Comparison of ENCODE assay signal across 8 mouse cellular contexts in genomic region chr9:110244567-110244888, GRCm38 (mm10). TPM values are rescaled to one million over a fixed set of nuclear protein-coding genes. Genes with fewer than 3 reads are reported as not detected.
DNase-seq lines count a peak whose midpoint lies in the region; ATAC-seq and TF ChIP-seq lines count a peak whose summit lies in the region.

No protein-coding gene starts in this region.

- H3K27me3 ChIP-seq in kidney, embryonic 16.5 days (ENCODE audit: insufficient read depth, low read length) = peaks cover 12% of the 10 kb centered on the region
- peaks cover 49% of the 10 kb centered on the region for H3K27me3 ChIP-seq in embryonic facial prominence, embryonic 13.5 days
- H3K27me3 ChIP-seq in midbrain, postnatal 0 days (ENCODE audit: insufficient read depth, low read length) = no peaks in the 10 kb centered on the region

- H3K36me3 ChIP-seq in kidney, embryonic 16.5 days (ENCODE audit: insufficient read depth, low read length) = peaks cover 13% of the 10 kb centered on the region; the same call in 1 of the 2 replicates
- peaks cover 19% of the 10 kb centered on the region for H3K36me3 ChIP-seq in embryonic facial prominence, embryonic 13.5 days
- H3K36me3 ChIP-seq in midbrain, postnatal 0 days (ENCODE audit: insufficient read depth, low read length) = peaks cover 8% of the 10 kb centered on the region; the same call in 1 of the 2 replicates

- no peaks in the 10 kb centered on the region for H3K9me3 ChIP-seq in kidney, embryonic 16.5 days (ENCODE audit: low read length)
- H3K9me3 ChIP-seq in embryonic facial prominence, embryonic 13.5 days = no peaks in the 10 kb centered on the region
- H3K9me3 ChIP-seq in midbrain, postnatal 0 days (ENCODE audit: low read length) = no peaks in the 10 kb centered on the region

- TF ChIP-seq CTCF in midbrain, postnatal 0 days (IDR thresholded peaks at IDR 0.05) = no peak

- H3K27ac ChIP-seq in kidney, embryonic 16.5 days (ENCODE audit: low read length) = no peak overlapping the region
- H3K27ac ChIP-seq in embryonic facial prominence, embryonic 13.5 days = no peak overlapping the region
- H3K27ac ChIP-seq in midbrain, postnatal 0 days (ENCODE audit: low read depth, low read length) = peak overlapping the region; percentile 93

- no peak for DNase-seq in kidney, postnatal 36 days
- peak; percentile 24 for DNase-seq in induced T-regulatory cell, adult 2 months (ENCODE audit: low read depth)
- DNase-seq in midbrain, postnatal 0 days (ENCODE audit: low spot score) = no peak
- no peak for DNase-seq in adipocyte (ENCODE audit: low spot score)
- no peak for DNase-seq in left cerebral cortex, adult 11 months (ENCODE audit: low spot score)
- DNase-seq in layer of hippocampus, postnatal 14 days (ENCODE audit: low spot score in 2 of 2) = no peak

- H3K4me2 ChIP-seq in kidney, embryonic 16.5 days (replicated peaks; ENCODE audit: low read depth, low read length) = peak overlapping the region; percentile 100
- H3K4me2 ChIP-seq in embryonic facial prominence, embryonic 13.5 days = peak overlapping the region; percentile 96
- H3K4me2 ChIP-seq in midbrain, postnatal 0 days (ENCODE audit: low read depth, low read length, poor library complexity, severe bottlenecking) = peak overlapping the region; percentile 88

- WGBS in kidney, embryonic 16.5 days = 20% methylated on average over 7 of the region's 7 CpGs
- 23% methylated on average over 7 of the region's 7 CpGs for WGBS in embryonic facial prominence, embryonic 13.5 days
- 22% methylated on average over 7 of the region's 7 CpGs for WGBS in midbrain, postnatal 0 days

- no peak; the same call in 1 of the 2 replicates for ATAC-seq in kidney, embryonic 16.5 days (ENCODE audit: low FRiP score, low TSS enrichment)
- no peak for ATAC-seq in embryonic facial prominence, embryonic 13.5 days (ENCODE audit: insufficient number of reproducible peaks, insufficient read depth, low FRiP score, low TSS enrichment, low read depth)
- ATAC-seq in midbrain, postnatal 0 days (ENCODE audit: low FRiP score) = no peak

- peak overlapping the region; percentile 63; the same call in 1 of the 2 replicates for H3K9ac ChIP-seq in kidney, embryonic 16.5 days (replicated peaks; ENCODE audit: low read length)
- peak overlapping the region; percentile 65 for H3K9ac ChIP-seq in embryonic facial prominence, embryonic 13.5 days
- H3K9ac ChIP-seq in midbrain, postnatal 0 days (replicated peaks; ENCODE audit: low read length, poor library complexity, severe bottlenecking) = peak overlapping the region; percentile 97

- H3K4me1 ChIP-seq in kidney, embryonic 16.5 days (ENCODE audit: insufficient read depth, low read length) = peaks cover 16% of the 10 kb centered on the region
- peaks cover 21% of the 10 kb centered on the region for H3K4me1 ChIP-seq in embryonic facial prominence, embryonic 13.5 days
- H3K4me1 ChIP-seq in midbrain, postnatal 0 days (ENCODE audit: insufficient read depth, low read length) = peaks cover 19% of the 10 kb centered on the region

- peak overlapping the region; percentile 73 for H3K4me3 ChIP-seq in kidney, embryonic 16.5 days (ENCODE audit: low read length)
- peak overlapping the region; percentile 60 for H3K4me3 ChIP-seq in embryonic facial prominence, embryonic 13.5 days
- peak overlapping the region; percentile 84 for H3K4me3 ChIP-seq in midbrain, postnatal 0 days (ENCODE audit: low read depth, low read length)

RNA-seq across cellular contexts. Expression of gene Cspg5, which starts 0.9 kb away (rescaled TPM):
- polyA plus RNA-seq in kidney, embryonic 16.5 days (2015; fragmentation: Nextera tagmentation; extraction: Ambion mirVana) = 1.7 and 2.5 TPM in 2 replicates
- polyA plus RNA-seq in embryonic facial prominence, embryonic 13.5 days (2015; fragmentation: Nextera tagmentation; extraction: Ambion mirVana) = 7.7 and 8.0 TPM in 2 replicates
- 456 and 504 TPM in 2 replicates for total RNA-seq in midbrain, postnatal 0 days (2014; rRNA removed)
- 325 and 340 TPM in 2 replicates for polyA plus RNA-seq in midbrain, postnatal 0 days (2015; fragmentation: Nextera tagmentation; extraction: Ambion mirVana)
- total RNA-seq in layer of hippocampus, postnatal 14 days (2021) = 100 to 1,000 TPM; 296 to 306 TPM

Comparison
In these comparisons a context has a peak if more than half of its experiments do, and no peak if none do; other contexts are left out.
1. RNA of gene Cspg5, which starts 0.9 kb away (polyA plus RNA-seq): 325 to 340 TPM in midbrain, postnatal 0 days; 7.7 to 8.0 TPM in embryonic facial prominence, embryonic 13.5 days and 1.7 to 2.5 TPM in kidney, embryonic 16.5 days; every median in the first group is over 10 times any median in the second.
2. Peak in every context shown above with its lines, with median percentiles within 50 percentile points of each other: H3K4me2 ChIP-seq, H3K4me3 ChIP-seq and H3K9ac ChIP-seq.